Mouse (Mus musculus) lung, postnatal 4 days (tissue): ENCODE data around the gene Lingo4.

Experiments
- DNase-seq, 2 experiments: peaks; one replicate each; pipeline ENCODE4 v3.0.0; 2021

The Lingo4 gene

DNA sequence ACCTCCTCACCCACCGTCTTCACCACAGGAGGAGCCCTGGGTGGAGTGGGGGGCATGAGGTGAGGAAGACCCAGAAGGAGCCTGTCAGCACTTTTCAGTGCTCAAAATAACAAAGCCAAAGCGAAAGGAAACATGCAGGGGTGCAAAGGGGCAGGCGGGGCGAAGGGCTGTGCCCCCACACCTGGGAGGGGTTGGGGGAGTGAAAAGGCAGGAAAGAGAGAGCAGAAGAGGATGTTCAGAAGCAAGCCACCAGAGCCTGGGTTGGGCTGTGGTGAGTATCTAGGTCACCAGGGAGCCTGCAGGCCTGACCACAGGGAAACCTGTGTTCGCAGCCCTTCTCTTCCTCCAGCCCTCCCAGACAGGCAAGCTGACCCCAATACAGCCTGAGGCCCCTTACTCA is 10.3 kb upstream of the Lingo4 start:
- DNase-seq, result peak in 1 of 2 experiments; percentile 23

DNA sequence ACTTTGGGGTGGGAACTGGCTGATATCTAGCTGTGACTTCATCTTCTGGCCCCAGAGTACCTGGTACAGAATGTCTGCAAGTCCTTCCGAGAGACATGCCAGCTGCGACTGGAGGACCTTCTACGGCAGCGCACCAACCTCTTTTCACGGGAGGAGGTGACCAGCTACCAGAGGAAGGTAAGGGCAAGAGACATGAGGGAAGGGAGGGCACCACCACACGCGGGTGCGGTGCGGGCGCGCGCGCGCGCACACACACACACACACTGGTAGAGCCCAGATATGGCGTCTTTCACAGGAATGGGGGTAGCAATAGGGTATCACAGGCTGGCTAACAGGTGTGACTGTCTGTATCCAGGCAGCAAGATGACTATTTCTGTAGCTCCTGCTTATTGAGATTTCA is 8.9 kb upstream of the Lingo4 start:
- no peak for DNase-seq

DNA sequence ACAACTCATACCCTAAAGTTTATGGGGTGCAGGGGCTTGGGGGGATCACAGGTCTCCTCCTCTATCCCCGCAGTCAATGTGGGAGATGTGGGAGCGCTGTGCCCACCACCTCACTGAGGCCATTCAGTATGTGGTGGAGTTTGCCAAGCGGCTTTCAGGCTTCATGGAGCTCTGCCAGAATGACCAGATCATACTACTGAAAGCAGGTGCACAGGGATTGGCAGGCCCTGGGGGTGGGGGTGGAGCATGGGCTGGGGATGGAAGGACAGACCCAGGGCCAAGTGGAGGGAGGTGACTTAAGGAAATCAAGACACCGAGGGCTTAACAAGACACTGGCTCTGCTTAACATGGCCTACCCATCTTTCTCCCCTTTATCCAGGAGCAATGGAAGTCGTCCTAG is 7.3 kb upstream of the Lingo4 start:
- DNase-seq, result no peak

DNA sequence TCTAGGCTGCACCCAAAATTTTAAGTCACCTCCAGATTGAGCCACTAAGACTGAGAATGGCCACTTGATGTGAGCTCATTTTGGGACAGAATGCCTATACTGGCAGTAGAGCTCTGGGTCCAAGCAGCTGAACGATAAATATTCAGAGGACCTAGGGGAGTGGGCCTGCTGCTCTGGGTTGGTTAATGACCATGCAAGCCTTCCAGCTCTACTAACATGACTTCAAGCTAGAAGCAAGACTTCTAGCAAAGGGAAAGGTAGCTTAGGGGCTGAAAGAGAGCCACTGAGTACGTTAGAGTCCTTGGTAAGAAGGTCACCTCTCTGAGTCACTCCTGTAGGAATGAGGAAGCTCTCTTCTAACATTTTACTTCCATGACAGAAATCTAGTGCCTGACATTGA is 6.2 kb upstream of the Lingo4 start:
- no peak for DNase-seq

DNA sequence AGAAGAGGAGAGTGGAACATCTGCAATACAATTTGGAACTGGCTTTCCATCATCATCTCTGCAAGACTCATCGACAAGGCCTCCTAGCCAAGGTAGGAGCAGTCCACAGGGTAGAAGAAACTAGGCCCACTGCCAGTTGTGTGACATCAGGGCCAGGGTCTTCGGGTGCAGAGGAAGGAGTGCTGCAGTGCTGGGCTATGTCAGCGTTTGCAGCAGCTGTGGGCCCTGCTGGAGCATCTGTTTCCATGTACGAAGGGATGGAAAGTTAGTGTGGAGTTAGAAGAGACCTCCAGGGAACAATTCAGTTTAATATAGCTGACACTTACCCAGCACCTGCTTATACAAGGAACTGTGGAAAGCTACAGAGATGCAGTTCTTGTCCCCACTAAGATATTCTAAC is 5.3 kb upstream of the Lingo4 start:
- DNase-seq, result no peak

DNA sequence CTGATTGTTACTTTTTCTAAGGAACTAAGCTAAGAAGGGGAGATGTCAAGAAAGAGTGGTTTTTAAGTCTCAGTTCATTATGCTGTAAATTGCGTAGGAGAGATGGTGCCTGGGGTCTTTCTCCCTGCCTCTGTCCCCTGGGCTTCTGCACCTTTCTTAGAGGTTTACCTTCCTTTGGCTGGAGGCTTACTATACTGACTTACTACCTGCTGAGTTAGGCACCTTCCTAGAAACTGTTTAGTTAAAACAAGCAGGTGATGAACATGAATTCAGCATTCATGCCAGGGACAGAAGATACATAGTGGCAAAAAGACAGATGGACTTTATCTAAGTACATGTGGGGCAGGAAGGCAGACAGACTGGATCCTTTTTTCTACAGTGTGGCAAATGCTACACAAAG is 2.0 kb upstream of the Lingo4 start:
- DNase-seq, result no peak

DNA sequence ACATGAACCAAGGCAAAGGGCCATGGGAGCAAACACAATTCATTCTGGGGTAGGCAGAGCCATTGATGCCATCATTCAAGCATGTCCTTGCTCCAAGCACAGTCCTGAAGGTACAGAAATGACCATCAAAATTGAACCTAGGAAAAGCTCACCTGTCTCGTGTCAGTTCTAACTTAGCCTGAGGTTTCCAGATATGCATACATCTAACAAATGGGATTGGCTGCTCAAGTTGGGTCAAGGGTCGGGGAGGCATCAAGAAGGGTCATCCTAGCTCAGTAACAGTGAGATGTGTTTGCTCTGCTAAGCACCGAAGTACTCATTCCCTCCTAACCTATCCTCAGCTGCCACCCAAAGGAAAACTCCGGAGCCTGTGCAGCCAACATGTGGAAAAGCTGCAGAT is 1.5 kb upstream of the Lingo4 start:
- DNase-seq, result no peak

DNA sequence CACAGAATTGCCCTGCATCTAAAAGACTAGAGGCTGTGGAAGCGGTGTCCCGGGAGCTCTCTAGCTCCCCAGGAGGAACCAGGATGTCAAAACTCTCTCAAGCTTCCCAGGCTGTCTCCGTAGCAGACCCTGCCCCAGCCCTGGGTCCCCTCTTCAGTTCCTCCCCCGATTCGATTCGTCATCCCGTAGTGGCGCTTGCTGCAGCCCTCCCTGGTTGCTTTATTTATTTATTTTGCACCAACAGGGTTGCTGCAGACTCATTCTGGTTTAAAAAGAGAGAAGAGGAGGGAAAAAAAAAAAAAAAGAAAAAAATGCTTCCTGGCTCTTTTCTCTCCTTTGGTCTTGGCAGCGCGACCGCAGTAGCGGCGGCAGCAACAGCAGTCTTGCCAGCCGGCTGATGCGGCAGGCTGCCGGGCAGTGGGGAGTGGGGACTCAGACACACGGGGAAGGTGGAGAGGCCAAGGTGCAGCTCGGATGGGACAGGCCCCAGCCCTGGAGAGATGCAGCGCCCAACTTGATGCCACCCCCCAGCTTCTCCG is 695 bp downstream of the Lingo4 start:
- peak in 1 of 2 experiments; percentile 25 for DNase-seq

DNA sequence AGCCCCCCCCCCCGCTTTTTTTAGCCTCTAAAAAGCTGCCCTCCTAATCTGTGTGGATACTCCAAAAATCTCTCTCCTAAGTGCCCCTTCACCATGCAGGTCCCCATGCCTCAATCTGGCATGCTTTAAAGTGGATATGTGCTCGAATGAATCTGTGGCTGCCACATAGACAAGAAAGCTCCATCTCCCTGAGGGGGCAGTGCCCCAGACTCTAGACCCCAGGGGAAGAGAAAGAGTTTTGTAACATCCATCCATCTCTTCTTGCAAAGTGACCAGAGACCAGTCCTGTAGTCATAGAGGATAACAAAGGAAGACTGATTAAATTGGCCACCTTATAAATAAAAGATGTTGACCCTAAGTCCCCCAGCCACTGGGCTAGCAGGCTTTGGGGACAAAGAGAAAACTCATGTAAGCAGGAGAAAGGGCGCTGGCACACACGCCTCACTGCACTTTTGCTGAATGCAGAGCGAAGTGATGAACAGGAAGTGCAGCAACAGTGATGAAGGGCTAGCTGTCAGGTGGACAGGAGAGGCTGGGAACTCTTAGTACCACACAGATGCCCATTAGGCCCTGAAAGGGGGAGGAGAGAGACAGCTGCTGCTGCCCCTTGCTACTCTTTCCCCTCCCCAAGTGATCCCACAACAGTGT is 1.5 kb downstream of the Lingo4 start:
- no peak for DNase-seq

DNA sequence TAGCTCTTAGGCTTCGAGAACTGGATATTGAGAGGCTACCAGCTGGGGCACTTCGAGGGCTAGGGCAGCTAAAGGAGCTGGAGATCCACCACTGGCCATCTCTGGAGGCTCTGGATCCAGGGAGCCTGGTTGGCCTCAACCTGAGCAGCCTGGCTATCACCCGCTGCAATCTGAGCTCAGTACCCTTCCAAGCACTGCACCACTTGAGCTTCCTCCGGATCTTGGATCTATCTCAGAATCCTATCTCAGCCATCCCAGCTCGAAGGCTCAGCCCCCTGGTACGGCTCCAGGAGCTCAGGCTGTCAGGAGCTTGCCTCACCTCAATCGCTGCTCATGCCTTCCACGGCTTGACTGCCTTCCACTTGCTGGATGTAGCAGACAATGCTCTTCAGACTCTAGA is 4.1 kb downstream of the Lingo4 start:
- no peak for DNase-seq

DNA sequence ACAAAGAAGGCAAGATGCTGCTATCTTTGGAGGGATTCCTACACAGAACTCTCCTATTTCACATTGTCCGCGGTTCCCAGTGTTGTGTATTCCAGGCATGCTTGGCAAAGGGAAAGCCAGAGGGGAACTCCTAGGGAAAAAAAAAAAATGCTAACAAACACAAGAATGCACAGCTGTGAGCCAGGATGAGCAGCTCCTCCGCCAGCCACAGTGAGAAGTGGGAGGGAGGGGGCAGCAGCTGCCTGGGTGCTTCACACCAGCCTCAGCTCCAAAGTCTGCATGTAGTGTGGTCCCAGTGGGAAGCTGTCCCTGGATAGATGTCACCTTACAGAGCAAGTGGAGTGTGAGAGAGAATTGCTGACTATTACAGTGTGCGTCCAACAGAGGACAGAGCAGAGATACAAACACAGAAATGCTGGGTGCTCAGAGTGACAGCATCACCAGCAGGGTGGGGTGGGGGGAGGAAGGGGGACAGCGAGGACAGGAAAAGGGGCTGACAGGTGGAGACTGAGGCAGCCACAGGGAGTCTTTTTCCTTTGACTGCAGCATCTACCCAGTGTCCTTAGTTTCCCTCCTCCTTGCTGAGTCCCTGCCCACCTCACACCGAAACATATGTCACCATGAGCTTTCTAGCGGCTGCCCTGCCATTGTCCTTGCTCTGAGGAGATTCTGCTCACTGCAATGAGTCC is 6.2 kb downstream of the Lingo4 start:
- DNase-seq, result peak in 1 of 2 experiments; percentile 69

DNA sequence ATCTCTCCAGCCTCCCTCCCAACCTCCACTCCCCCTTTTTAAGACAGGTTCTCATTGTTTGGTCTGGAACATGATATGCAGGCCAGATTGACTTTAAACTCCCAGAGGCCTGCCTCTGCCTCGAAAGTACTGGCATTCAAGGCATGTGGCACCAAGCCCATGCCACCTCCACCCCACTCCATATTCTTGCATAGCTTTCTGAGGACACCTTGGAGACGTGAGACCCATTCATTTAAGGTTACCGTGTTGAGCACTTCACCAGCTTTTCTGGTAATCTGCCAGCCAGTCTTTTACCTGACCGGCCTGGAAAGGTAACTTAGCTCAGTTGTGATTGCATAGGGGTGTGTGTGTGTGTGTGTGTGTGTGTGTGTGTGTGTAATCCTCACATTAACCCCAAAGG is 7.2 kb downstream of the Lingo4 start:
- DNase-seq, result peak; percentile 34 to 70

DNA sequence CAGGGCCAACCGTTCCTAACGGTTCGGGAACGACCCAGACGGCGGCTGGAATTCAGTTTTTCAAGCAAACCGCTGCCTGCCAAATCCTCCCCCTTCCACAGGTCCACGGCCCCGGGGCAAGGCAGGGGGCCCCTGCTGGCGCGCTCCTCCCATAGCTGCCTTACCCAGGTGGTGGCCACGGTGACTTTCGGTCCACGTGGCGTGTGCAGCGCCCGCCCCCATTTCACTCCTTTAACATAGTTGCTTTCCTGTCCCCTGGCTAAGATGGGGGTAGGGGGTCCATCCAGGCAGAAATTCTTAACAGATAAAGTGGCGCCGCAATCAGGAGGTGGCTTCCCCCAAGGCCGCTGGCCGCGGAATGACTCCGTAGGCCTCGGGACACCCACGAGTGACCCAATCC is 14.2 kb downstream of the Lingo4 start:
- DNase-seq, result no peak

DNA sequence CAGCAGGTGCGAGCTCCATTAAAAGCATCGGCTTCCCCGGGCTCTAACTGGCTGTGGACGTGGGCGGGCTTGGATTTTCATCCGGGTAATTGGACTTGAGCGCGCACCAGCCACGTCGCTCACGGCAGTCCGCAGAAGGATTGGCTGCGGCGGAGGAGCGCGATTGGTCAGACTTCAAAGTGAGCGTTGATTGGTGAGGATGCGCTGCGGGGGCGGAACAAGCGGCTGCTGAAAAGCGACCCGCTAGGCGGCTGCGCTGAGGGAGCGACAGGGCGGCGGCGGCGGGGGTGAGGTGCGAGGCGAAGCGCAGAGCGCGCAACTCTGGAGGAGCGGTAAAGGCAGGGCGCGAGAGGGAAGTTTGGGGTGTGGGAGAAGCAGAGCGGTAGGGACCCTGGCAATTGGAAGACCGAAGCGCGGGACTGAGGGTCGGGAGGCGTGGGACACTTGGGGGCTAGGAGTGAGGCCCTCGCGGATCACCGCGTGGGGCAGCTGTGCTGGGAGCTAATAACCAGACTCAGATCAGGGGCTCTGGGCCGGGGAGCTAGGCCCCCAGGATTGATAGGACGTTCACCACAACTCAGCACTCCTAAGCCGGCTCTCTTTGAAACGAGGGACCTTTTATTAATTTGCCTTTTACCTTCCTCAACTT is 14.8 kb downstream of the Lingo4 start, which contains the start of gene Tdrkh:
Gene Tdrkh, plus strand, starts transcription at position 243 of the 649 bp plus-strand sequence.
- DNase-seq, result peak; percentile 96 to 97

DNA sequence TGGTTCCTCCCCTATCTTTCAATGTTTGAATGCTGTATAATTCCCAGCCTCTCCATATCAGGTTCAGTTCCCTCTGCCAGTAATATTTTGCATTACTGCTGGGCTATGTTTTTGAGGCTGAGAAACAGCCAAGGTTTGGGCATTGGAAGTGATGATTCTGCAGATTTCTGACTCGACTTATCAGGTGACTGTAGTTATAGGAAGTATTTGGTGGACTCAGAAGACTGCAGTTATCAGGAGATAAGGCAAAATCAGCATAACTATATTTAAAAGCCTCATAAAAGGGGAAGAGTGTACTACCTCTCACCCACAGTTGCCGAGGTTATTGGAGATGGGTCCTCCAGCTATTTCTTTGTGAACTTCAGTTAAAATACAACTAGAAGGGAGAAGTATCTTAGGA is 32.7 kb downstream of the Lingo4 start:
- DNase-seq, result no peak

DNA sequence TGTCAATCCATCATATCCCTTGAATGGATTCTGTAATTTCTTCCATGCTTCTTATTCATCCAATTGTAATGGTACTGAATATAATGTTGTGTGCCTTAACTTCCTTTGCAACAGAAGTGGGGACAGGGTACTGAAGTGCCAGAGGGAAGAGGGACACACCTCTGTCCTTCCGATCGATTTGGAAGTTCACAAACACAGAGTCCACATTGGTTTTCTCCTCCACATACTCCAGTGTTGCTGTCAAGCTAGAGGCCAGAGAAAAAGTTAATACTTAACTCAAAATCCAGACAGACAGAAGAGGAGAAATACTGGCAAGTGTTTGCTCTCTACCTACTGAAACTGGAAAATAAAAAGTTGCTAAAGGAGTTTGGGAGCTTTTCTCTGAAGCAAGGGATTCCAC is 36.0 kb downstream of the Lingo4 start:
- no peak for DNase-seq

DNA sequence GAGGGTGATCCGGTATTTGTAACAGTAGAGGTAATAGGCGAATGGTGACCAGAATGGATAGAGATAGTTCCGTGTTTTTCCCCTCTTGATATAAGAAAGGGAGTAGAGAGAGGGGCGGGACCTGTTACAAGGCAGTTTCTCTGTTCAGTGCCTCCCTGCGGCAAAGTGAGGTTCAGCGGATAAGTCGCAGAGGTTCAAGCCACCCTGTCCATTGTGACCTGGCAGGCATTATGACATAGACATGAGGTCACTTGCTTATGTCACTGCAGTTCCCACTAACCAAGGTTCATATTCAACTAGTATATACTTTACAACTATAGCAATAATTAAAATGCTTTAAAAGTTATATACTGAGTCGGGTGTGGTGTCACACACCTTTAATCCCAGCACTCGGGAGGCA is 38.1 kb downstream of the Lingo4 start:
- no peak for DNase-seq

DNA sequence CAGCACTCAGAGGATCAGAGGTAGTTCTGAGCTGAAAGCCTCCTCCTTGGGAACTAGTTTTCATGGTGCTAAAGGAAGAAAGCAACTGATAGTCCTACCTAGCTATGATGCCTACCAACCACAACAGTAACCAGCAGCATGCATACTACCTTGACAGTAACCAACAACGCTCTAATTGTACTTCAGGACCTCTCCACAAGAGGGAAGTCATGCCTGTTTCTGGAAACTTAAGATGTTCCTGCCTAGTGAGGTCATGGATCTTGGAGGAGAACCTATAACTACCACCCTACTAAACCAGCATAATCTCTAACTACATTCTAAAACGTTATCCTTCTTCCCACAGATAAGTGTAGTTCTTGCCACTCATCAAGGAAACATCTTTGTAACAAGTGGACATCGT is 42.9 kb downstream of the Lingo4 start:
- peak in 1 of 2 experiments; percentile 14 for DNase-seq

DNA sequence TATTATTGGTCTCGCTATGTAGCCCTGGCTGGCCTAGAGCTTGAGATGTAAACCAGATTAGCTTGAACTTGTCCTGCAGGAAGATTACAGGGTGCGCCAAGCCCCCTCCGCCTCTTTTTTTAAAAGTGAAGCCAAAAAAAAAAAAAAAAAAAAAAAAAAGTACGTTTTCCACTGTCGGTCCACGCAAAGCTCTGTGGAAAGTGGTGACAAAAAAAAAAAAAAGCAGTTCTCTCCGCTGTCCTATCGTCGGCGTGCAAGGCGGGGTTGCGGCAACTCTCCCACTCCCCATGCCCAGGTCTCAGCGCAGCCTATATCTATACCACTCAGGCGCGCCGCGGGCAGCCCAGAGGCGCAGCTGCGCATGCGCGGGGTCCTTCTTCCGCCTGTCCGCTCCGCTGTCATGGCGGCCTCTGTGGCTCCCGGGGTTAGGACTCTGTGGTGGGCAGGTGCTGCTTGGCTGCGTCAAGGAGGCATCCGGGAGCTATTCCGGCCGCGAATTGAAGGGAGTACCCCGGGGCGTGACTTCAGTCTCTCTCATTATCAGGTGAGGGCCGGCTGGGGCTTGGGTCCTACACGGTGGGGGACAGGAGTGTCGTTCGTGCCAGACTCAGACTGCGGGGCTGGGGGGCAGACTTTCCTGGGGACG is 44.8 kb downstream of the Lingo4 start, which contains the start of gene Mrpl9:
Gene Mrpl9, plus strand, starts transcription at position 368 of the 646 bp plus-strand sequence.
- peak; percentile 96 for DNase-seq

DNA sequence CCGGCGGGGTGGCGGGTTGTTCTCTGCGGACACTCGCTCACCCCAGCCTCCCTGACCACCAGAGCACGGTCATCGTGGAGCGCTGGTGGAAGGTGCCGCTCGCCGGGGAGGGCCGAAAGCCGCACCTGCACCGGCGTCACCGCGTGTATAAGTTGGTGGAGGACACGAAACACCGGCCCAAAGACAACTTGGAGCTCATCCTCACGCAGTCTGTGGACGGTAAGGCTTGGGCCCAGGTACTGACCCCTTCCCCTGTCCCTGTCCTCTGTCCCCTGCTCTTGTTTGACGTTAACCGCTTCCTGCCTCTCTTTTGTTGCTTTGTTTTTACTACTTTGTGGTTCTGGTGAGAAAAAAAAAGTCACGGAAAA is 45.3 kb downstream of the Lingo4 start, which contains the start of gene Oaz3:
Gene Oaz3, minus strand, starts transcription at position 319 of the 368 bp plus-strand sequence.
- DNase-seq, result no peak

DNA sequence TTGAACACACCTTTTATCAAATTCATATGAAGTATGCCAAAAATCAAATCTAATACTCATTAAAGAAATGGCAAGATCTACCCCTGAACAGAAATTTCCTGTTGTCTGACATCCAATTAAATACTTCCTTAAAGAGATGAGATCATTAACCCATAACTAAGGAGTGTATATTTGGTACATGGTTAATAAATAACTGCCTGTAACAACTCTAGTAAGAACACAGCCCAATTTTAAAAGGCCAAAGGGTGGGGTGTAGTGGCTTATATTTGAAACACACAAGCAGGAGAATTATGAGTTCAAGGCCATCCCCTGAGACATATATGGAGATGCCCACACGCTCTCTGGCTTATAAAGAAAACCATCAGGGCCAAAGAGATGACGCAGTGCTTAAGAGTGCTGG is 51.1 kb downstream of the Lingo4 start:
- no peak for DNase-seq
